In the genomic region with DNA sequence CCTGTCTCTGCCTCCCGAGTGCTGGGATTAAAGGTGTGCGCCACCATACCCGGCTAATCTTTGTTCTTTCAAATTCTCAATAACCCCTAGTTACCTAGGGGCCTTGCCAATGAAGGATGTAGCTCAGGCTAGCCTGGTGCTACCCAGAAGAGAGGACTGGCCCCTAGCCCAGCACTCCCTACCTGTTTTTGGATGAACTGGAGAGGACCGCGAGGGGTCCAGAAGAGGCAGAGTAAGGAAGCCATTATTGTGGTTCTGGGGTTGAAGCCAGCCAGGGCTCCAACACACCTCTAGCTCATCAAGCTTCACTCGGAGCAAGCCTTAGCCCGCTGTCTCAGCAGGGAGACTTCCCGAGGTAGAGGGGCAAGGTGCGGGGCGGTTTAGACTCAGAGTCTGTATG, we compare ENCODE assay signal across 7 mouse cellular contexts. TPM values are rescaled to one million over a fixed set of nuclear protein-coding genes. Genes with fewer than 3 reads are reported as not detected.
A peak's percentile ranks its signal among the peaks of the same experiment; 100 is the strongest.
DNase-seq lines count a peak whose midpoint lies in the region; ATAC-seq and TF ChIP-seq lines count a peak whose summit lies in the region.

Gene Nodal, plus strand, starts transcription at position 301 of the 400 bp plus-strand sequence.

- no peak within 1 kb of the TSS for H3K9ac ChIP-seq in lung, embryonic 15.5 days
- H3K9ac ChIP-seq in forebrain, embryonic 14.5 days (ENCODE audit: low read length): peak within 1 kb of the TSS; percentile 58
- H3K9ac ChIP-seq in limb, embryonic 13.5 days: peak within 1 kb of the TSS; percentile 59
- peak within 1 kb of the TSS; percentile 18; the same call in 1 of the 2 replicates for H3K9ac ChIP-seq in stomach, embryonic 14.5 days (replicated peaks; ENCODE audit: low read depth, low read length)

- DNase-seq in lung, postnatal 25 days (ENCODE audit: low spot score): no peak
- no peak for DNase-seq in forebrain, embryonic 14.5 days (ENCODE audit: low spot score)
- no peak for DNase-seq in left cerebral cortex, adult 18-20 months (ENCODE audit: low spot score in 2 of 2)
- no peak for DNase-seq in thymus, adult 2 months

- H3K4me1 ChIP-seq in lung, embryonic 15.5 days: peaks cover 17% of the 10 kb centered on the region
- H3K4me1 ChIP-seq in forebrain, embryonic 14.5 days (ENCODE audit: control insufficient read depth, insufficient read depth, low read length): no peaks in the 10 kb centered on the region
- peaks cover 16% of the 10 kb centered on the region for H3K4me1 ChIP-seq in limb, embryonic 13.5 days
- H3K4me1 ChIP-seq in stomach, embryonic 14.5 days (ENCODE audit: control insufficient read depth, insufficient read depth, low read length): peaks cover 9% of the 10 kb centered on the region; the same call in 1 of the 2 replicates
- H3K4me1 ChIP-seq in thymus, adult 2 months (replicated peaks; ENCODE audit: control insufficient read depth, insufficient read depth, low read length): no peaks in the 10 kb centered on the region

- H3K4me3 ChIP-seq in lung, embryonic 15.5 days: peak within 1 kb of the TSS; percentile 41
- H3K4me3 ChIP-seq in forebrain, embryonic 14.5 days (ENCODE audit: low read depth, low read length): peak within 1 kb of the TSS; percentile 35
- peak within 1 kb of the TSS; percentile 49 for H3K4me3 ChIP-seq in limb, embryonic 13.5 days
- H3K4me3 ChIP-seq in stomach, embryonic 14.5 days (ENCODE audit: low read depth, low read length): peak within 1 kb of the TSS; percentile 36
- no peak within 1 kb of the TSS for H3K4me3 ChIP-seq in thymus, adult 2 months (ENCODE audit: control insufficient read depth, insufficient read depth, low read length)

- H3K36me3 ChIP-seq in lung, embryonic 15.5 days: no peaks in the 10 kb centered on the region
- no peaks in the 10 kb centered on the region for H3K36me3 ChIP-seq in forebrain, embryonic 14.5 days (ENCODE audit: control insufficient read depth, insufficient read depth, low read length)
- no peaks in the 10 kb centered on the region for H3K36me3 ChIP-seq in limb, embryonic 13.5 days
- no peaks in the 10 kb centered on the region for H3K36me3 ChIP-seq in stomach, embryonic 14.5 days (ENCODE audit: control insufficient read depth, insufficient read depth, low read length)
- no peaks in the 10 kb centered on the region for H3K36me3 ChIP-seq in thymus, adult 2 months (ENCODE audit: control insufficient read depth, insufficient read depth, low read length)

- peaks cover 56% of the 10 kb centered on the region for H3K27me3 ChIP-seq in lung, embryonic 15.5 days
- H3K27me3 ChIP-seq in forebrain, embryonic 14.5 days (replicated peaks; ENCODE audit: control insufficient read depth, insufficient read depth, low read length): peaks cover 38% of the 10 kb centered on the region
- H3K27me3 ChIP-seq in limb, embryonic 13.5 days: peaks cover 70% of the 10 kb centered on the region
- H3K27me3 ChIP-seq in stomach, embryonic 14.5 days (ENCODE audit: control insufficient read depth, insufficient read depth, low read length): peaks cover 32% of the 10 kb centered on the region
- H3K27me3 ChIP-seq in thymus, adult 2 months (ENCODE audit: control insufficient read depth, insufficient read depth, low read length): peaks cover 3% of the 10 kb centered on the region; the same call in 1 of the 2 replicates

- no peaks in the 10 kb centered on the region for H3K9me3 ChIP-seq in lung, embryonic 15.5 days
- no peaks in the 10 kb centered on the region for H3K9me3 ChIP-seq in forebrain, embryonic 14.5 days (replicated peaks; ENCODE audit: control insufficient read depth, low read length)
- no peaks in the 10 kb centered on the region for H3K9me3 ChIP-seq in limb, embryonic 13.5 days
- H3K9me3 ChIP-seq in stomach, embryonic 14.5 days (ENCODE audit: control insufficient read depth, low read depth, low read length): no peaks in the 10 kb centered on the region

- no peak for TF ChIP-seq CTCF in thymus, adult 2 months (IDR thresholded peaks at IDR 0.05; ENCODE audit: borderline replicate concordance, control insufficient read depth, extremely low read depth, insufficient read depth, low read length, poor library complexity)

- 25% methylated on average over 10 of the region's 10 CpGs for WGBS in lung, embryonic 15.5 days
- WGBS in forebrain, embryonic 14.5 days: 27% methylated on average over 10 of the region's 10 CpGs
- 18% methylated on average over 10 of the region's 10 CpGs for WGBS in limb, embryonic 13.5 days
- WGBS in stomach, embryonic 14.5 days: 21% methylated on average over 10 of the region's 10 CpGs
- WGBS in thymus, adult 2 months: 42% methylated on average over 10 of the region's 10 CpGs

- peak within 1 kb of the TSS; percentile 85 for H3K4me2 ChIP-seq in lung, embryonic 15.5 days
- H3K4me2 ChIP-seq in forebrain, embryonic 14.5 days (ENCODE audit: low read length): peak within 1 kb of the TSS; percentile 83
- peak within 1 kb of the TSS; percentile 85 for H3K4me2 ChIP-seq in limb, embryonic 13.5 days (replicated peaks)
- peak within 1 kb of the TSS; percentile 65 for H3K4me2 ChIP-seq in stomach, embryonic 14.5 days (replicated peaks; ENCODE audit: low read depth, low read length)

- TF ChIP-seq POLR2A in thymus, adult 2 months (IDR thresholded peaks at IDR 0.05; ENCODE audit: control insufficient read depth, extremely low read depth, insufficient read depth, low read length, poor library complexity): no peak

- peak; percentile 25; the same call in 1 of the 2 replicates for ATAC-seq in lung, embryonic 15.5 days (ENCODE audit: borderline replicate concordance, extremely low read depth, low FRiP score, low TSS enrichment)
- no peak for ATAC-seq in forebrain, embryonic 14.5 days
- peak; percentile 32; the same call in 1 of the 2 replicates for ATAC-seq in limb, embryonic 13.5 days (ENCODE audit: low FRiP score, low read depth)
- ATAC-seq in stomach, embryonic 14.5 days (ENCODE audit: insufficient number of reproducible peaks, insufficient read depth, low FRiP score, low read depth): no peak

- no peak within 1 kb of the TSS for H3K27ac ChIP-seq in lung, embryonic 15.5 days
- no peak within 1 kb of the TSS for H3K27ac ChIP-seq in forebrain, embryonic 14.5 days (ENCODE audit: low read depth, low read length)
- H3K27ac ChIP-seq in limb, embryonic 13.5 days: no peak within 1 kb of the TSS
- H3K27ac ChIP-seq in stomach, embryonic 14.5 days (ENCODE audit: low read length): no peak within 1 kb of the TSS
- no peak within 1 kb of the TSS for H3K27ac ChIP-seq in thymus, adult 2 months (ENCODE audit: control insufficient read depth, insufficient read depth, low read length)

RNA-seq across cellular contexts. Expression of gene Nodal, which starts in this region (rescaled TPM):
- polyA plus RNA-seq in lung, embryonic 15.5 days (2015; fragmentation: Nextera tagmentation; extraction: Ambion mirVana): 0.09 TPM in 1 of 2 replicates, not detected in the other
- 0.14 TPM in 1 of 2 replicates, not detected in the other for polyA plus RNA-seq in forebrain, embryonic 14.5 days (2014; fragmentation: Nextera tagmentation; extraction: Ambion mirVana)
- 0.19 and 0.20 TPM in 2 replicates for polyA plus RNA-seq in limb, embryonic 13.5 days (2015; fragmentation: Nextera tagmentation; extraction: Ambion mirVana)
- polyA plus RNA-seq in stomach, embryonic 14.5 days (2014; fragmentation: Nextera tagmentation; extraction: Ambion mirVana): 0.27 TPM in 1 of 2 replicates, not detected in the other
- total RNA-seq in left cerebral cortex, adult 18-20 months (2021): under 1 TPM; 0.23 to 0.26 TPM
- 0.05 and 0.17 TPM in 2 replicates for polyA plus RNA-seq in thymus, adult 2 months (2012; rRNA removed)

Comparison
In these comparisons a context has a peak if more than half of its experiments do, and no peak if none do; other contexts are left out.
1. Peak in ATAC-seq, H3K4me3 ChIP-seq and H3K4me2 ChIP-seq in lung, embryonic 15.5 days; RNA of the gene not detected or under 1 TPM.
2. Peak in ATAC-seq, H3K4me3 ChIP-seq, H3K9ac ChIP-seq and H3K4me2 ChIP-seq in limb, embryonic 13.5 days; RNA of the gene not detected or under 1 TPM.